In the genomic region with DNA sequence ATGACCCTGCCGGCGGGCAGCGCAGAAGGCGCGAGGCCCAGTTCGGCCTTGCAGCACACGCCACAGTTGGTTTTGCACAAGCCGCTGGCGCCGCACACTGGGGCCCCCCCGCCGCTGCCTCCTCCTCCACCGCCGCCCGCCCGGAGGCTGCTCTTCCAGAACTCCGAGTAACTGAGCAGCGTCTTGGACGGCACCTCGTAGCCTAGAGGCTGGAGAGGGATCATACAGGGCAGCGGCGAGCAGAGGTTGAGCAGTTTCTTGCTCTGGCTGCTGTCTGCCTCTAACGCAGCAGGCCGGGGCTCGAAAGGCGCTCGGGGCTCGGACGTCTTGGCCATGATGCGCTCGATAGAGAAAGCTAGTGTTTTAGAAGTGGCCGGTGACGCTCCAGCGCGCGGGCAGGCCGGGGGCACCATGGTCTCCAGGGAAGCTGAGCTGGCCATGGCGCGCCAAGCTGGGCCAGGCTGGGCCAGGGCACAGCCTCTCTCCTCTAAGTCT, we compare ENCODE assay signal across 10 mouse cellular contexts. TPM values are rescaled to one million over a fixed set of nuclear protein-coding genes. Genes with fewer than 3 reads are reported as not detected.
DNase-seq lines count a peak whose midpoint lies in the region; ATAC-seq lines count a peak whose summit lies in the region.
"Had no signal": no experiment of that assay in that cellular context is flagged by ENCODE, and none has a peak within 500 bp of the region (broad histone marks: within the 10 kb centered on the region; RNA-seq: fewer than 3 reads in every experiment).

No protein-coding gene starts in this region.

- H3K27ac ChIP-seq in hindbrain, embryonic 11.5 days (ENCODE audit: low read depth, low read length), result no peak overlapping the region
- no peak overlapping the region for H3K27ac ChIP-seq in midbrain, embryonic 16.5 days (ENCODE audit: low read length)
- H3K27ac ChIP-seq: liver, embryonic 13.5 days had no signal

- H3K4me2 ChIP-seq in hindbrain, embryonic 11.5 days (replicated peaks; ENCODE audit: low read depth, low read length), result 0 out of 2 replicates have a peak overlapping the region, but pooled peaks have one; percentile 3
- H3K4me2 ChIP-seq in midbrain, embryonic 16.5 days (ENCODE audit: low read length), result peak overlapping the region; percentile 32
- H3K4me2 ChIP-seq: liver, embryonic 13.5 days had no signal

- H3K9ac ChIP-seq in hindbrain, embryonic 11.5 days (ENCODE audit: low read depth, low read length), result no peak overlapping the region
- H3K9ac ChIP-seq in midbrain, embryonic 16.5 days (ENCODE audit: low read depth, low read length), result no peak overlapping the region
- H3K9ac ChIP-seq: liver, embryonic 13.5 days had no signal

- WGBS in hindbrain, embryonic 11.5 days, result under 1% methylated on average over 39 of the region's 39 CpGs
- under 1% methylated on average over 39 of the region's 39 CpGs for WGBS in midbrain, embryonic 16.5 days

- H3K4me1 ChIP-seq in hindbrain, embryonic 11.5 days (replicated peaks; ENCODE audit: control insufficient read depth, insufficient read depth, low read length), result no peaks in the 10 kb centered on the region; the same call in 1 of the 2 replicates
- H3K4me1 ChIP-seq in midbrain, embryonic 16.5 days (ENCODE audit: control insufficient read depth, insufficient read depth, low read length), result peaks cover 5% of the 10 kb centered on the region; the same call in 1 of the 2 replicates
- H3K4me1 ChIP-seq: liver, embryonic 13.5 days had no signal

- H3K27me3 ChIP-seq in hindbrain, embryonic 11.5 days (ENCODE audit: control insufficient read depth, insufficient read depth, low read length), result peaks cover 97% of the 10 kb centered on the region
- peaks cover 54% of the 10 kb centered on the region for H3K27me3 ChIP-seq in midbrain, embryonic 16.5 days (ENCODE audit: control insufficient read depth, insufficient read depth, low read depth, low read length)

- no peaks in the 10 kb centered on the region for H3K9me3 ChIP-seq in hindbrain, embryonic 11.5 days (ENCODE audit: control insufficient read depth, low read length)
- no peaks in the 10 kb centered on the region for H3K9me3 ChIP-seq in midbrain, embryonic 16.5 days (replicated peaks; ENCODE audit: control insufficient read depth, low read length, poor library complexity, severe bottlenecking)
- H3K9me3 ChIP-seq: liver, embryonic 13.5 days had no signal

- intact Hi-C loops in left cerebral cortex, postnatal 36 days (cut with DNase I), result no loop called here
- intact Hi-C loops in left cerebral cortex, postnatal 4 days (cut with DNase I), result loop anchor here (5.0 to 10.0 kb wide), 2 partner anchors 42 to 170 kb away; no protein-coding TSS in a partner anchor

- H3K4me3 ChIP-seq in hindbrain, embryonic 11.5 days (ENCODE audit: low read depth, low read length), result 0 out of 2 replicates have a peak overlapping the region, but pooled peaks have one; percentile 4
- peak overlapping the region; percentile 18 for H3K4me3 ChIP-seq in midbrain, embryonic 16.5 days (ENCODE audit: low read depth, low read length)
- H3K4me3 ChIP-seq: liver, embryonic 13.5 days had no signal

- peak; percentile 11 to 30 for DNase-seq in adrenal gland, postnatal 36 days
- no peak for DNase-seq in adrenal gland, adult 8-10 months
- peak; percentile 24 to 58 for DNase-seq in left cerebral cortex, postnatal 36 days (ENCODE audit: low spot score in 2 of 2)
- DNase-seq in left cerebral cortex, postnatal 4 days, result no peak
- peak; percentile 60 for DNase-seq in hindbrain, embryonic 11.5 days (ENCODE audit: low spot score)
- no peak for DNase-seq in spleen, adult 12 weeks (ENCODE audit: low spot score)
- DNase-seq in thymus, postnatal 4 days, result no peak
- DNase-seq: liver, embryonic 13.5 days had no signal

- ATAC-seq in hindbrain, embryonic 11.5 days (ENCODE audit: low FRiP score), result no peak
- ATAC-seq in midbrain, embryonic 16.5 days, result peak; percentile 22; the same call in 1 of the 2 replicates

- no peaks in the 10 kb centered on the region for H3K36me3 ChIP-seq in hindbrain, embryonic 11.5 days (ENCODE audit: control insufficient read depth, insufficient read depth, low read length)
- H3K36me3 ChIP-seq in midbrain, embryonic 16.5 days (ENCODE audit: control insufficient read depth, insufficient read depth, low read length), result no peaks in the 10 kb centered on the region
- H3K36me3 ChIP-seq: liver, embryonic 13.5 days had no signal

RNA-seq across cellular contexts. Expression of gene Fezf2, which starts 3.2 kb away (rescaled TPM):
- total RNA-seq in adrenal gland, postnatal 36 days (2021), result not detected
- not detected for total RNA-seq in adrenal gland, adult 8-10 months (2022)
- total RNA-seq in left cerebral cortex, postnatal 36 days (2021), result 10 to 100 TPM; 24.9 to 33.5 TPM
- 10 to 100 TPM; 53.3 to 54.3 TPM for total RNA-seq in left cerebral cortex, postnatal 4 days (2021)
- polyA plus RNA-seq in hindbrain, embryonic 11.5 days (2014; fragmentation: Nextera tagmentation; extraction: Ambion mirVana), result not detected in 2 replicates
- 2.4 and 2.8 TPM in 2 replicates for polyA plus RNA-seq in midbrain, embryonic 16.5 days (2015; fragmentation: Nextera tagmentation; extraction: Ambion mirVana)
- polyA plus RNA-seq: liver, embryonic 13.5 days; spleen, adult 2 months had no signal

Comparison
In these comparisons a context has a peak if more than half of its experiments do, and no peak if none do; other contexts are left out.
1. DNase-seq: peak in adrenal gland, postnatal 36 days (2 of 2), left cerebral cortex, postnatal 36 days (2 of 2) and hindbrain, embryonic 11.5 days (single experiment); none in adrenal gland, adult 8-10 months (single experiment), left cerebral cortex, postnatal 4 days (single experiment), spleen, adult 12 weeks (single experiment) and thymus, postnatal 4 days (single experiment).
2. RNA of gene Fezf2, which starts 3.2 kb away (total RNA-seq): 53.3 to 54.3 TPM in left cerebral cortex, postnatal 4 days and 24.9 to 33.5 TPM in left cerebral cortex, postnatal 36 days; not detected in adrenal gland, postnatal 36 days and not detected in adrenal gland, adult 8-10 months; every median in the first group is over 10 times any median in the second.